Mouse (Mus musculus) forebrain, embryonic 15.5 days (tissue): ENCODE results near the gene Gm37240. TPM values are rescaled to one million over a fixed set of nuclear protein-coding genes. Genes with fewer than 3 reads are reported as not detected.

Source experiments
- ATAC-seq: fragments of 200-750 bp; cut with Nextera tagmentation; replicated peaks from 2 replicates; pipeline ENCODE4 v1.8.0; 2017; ENCODE audit warnings: mild to moderate bottlenecking, moderate TSS enrichment, moderate library complexity
- H3K27ac ChIP-seq: fragments of 300-500 bp; sonication (generic); replicated peaks from 2 replicates; pipeline ENCODE4 v1.5.1; 2015; ENCODE audit warnings: mild to moderate bottlenecking, inconsistent platforms
- H3K27me3 ChIP-seq: fragments of 300-500 bp; sonication (generic); 2 replicates; pipeline ENCODE4 v1.6.1; 2015; ENCODE audit warnings: inconsistent platforms
- H3K36me3 ChIP-seq: fragments of 300-500 bp; sonication (generic); 2 replicates; pipeline ENCODE4 v1.6.1; 2015; ENCODE audit warnings: mild to moderate bottlenecking, inconsistent platforms
- H3K4me1 ChIP-seq: fragments of 300-500 bp; sonication (generic); 2 replicates; pipeline ENCODE4 v1.6.1; 2015; ENCODE audit warnings: inconsistent platforms
- H3K4me2 ChIP-seq: fragments of 300-500 bp; sonication (generic); replicated peaks from 2 replicates; pipeline ENCODE4 v1.6.1; 2015; ENCODE audit warnings: mild to moderate bottlenecking, inconsistent platforms
- H3K4me3 ChIP-seq: fragments of 300-500 bp; sonication (generic); 2 replicates; pipeline ENCODE4 v1.5.1; 2015; ENCODE audit warnings: mild to moderate bottlenecking, inconsistent platforms
- H3K9ac ChIP-seq: fragments of 300-500 bp; sonication (generic); replicated peaks from 2 replicates; pipeline ENCODE4 v1.6.1; 2015; ENCODE audit warnings: mild to moderate bottlenecking, inconsistent platforms
- H3K9me3 ChIP-seq: fragments of 300-500 bp; sonication (generic); 2 replicates; pipeline ENCODE4 v1.6.1; 2016; ENCODE audit warnings: inconsistent platforms
- WGBS: fragments of 180-500 bp; shearing (Covaris S2); methylation state at CpG from one replicate; pipeline ENCODE4 v1.1.7; 2015; ENCODE audit warnings: mixed read lengths; 5-methylcytosine and 5-hydroxymethylcytosine counted together
- polyA plus RNA-seq: library from polyadenylated mRNA; unstranded; fragments of >200 nt; fragmentation: Nextera tagmentation; extraction: Ambion mirVana; gene quantifications from 2 replicates; pipeline ENCODE4 v1.2.1, GENCODE M21; 2015

Gene Gm37240
- polyA plus RNA-seq, 1 experiment from 2014 or later: 2.2 TPM

DNA sequence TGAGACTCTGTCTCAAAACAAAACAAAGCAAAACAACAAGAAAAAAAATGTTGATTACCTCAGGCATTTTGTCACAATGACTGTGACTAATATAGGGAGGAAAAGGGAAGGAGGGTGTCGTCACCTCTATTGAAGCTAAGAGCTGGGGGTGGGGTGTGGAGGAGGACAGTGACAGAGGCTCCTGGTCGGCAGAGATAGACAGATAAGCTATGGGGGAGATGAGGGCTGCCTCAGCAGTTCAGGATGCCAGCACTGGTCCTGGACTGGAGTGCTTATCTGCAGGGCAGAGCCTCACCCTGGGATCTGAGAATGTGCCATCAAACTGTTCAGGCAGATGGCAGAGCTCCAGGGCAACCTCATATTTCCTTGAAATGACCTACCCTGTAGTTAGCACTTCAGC lies 1115.3 kb downstream of the Gm37240 start:
- ATAC-seq: no peak
- Histone ChIP-seq H3K27ac (no peak overlapping the region), H3K9me3 (no peaks in the 10 kb centered on the region), H3K4me1 (no peaks in the 10 kb centered on the region), H3K27me3 (no peaks in the 10 kb centered on the region), H3K36me3 (no peaks in the 10 kb centered on the region), H3K9ac (no peak overlapping the region), H3K4me2 (no peak overlapping the region), H3K4me3 (no peak overlapping the region)
- 71% methylated on average over 2 of the region's 2 CpGs for WGBS

DNA sequence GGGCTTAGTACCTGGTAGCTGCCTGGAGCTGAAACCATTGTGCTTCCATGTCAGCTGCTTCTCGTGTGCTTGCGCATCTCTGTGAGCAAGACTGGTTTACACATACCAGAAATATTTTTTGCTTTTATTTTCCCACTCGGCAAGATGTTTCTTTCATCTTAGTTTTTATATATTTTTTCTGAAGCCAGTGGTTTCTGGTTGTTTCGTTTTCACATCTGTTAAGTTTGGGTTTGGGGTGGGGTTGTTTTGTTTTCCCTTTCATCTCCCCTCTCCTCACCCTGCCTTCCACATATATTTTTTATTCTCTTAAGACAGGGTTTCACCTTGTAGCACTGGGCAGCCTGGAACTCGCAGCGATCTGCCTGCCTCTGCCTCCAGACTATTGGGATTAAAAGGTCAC lies 1116.8 kb downstream of the Gm37240 start:
- 92% methylated on average over 6 of the region's 6 CpGs for WGBS
- no peaks in the 10 kb centered on the region for H3K36me3 ChIP-seq
- no peak for ATAC-seq
- H3K9me3 ChIP-seq: no peaks in the 10 kb centered on the region
- H3K27ac ChIP-seq: no peak overlapping the region
- H3K4me2 ChIP-seq: no peak overlapping the region
- no peaks in the 10 kb centered on the region for H3K27me3 ChIP-seq
- H3K4me3 ChIP-seq: no peak overlapping the region
- no peaks in the 10 kb centered on the region for H3K4me1 ChIP-seq
- no peak overlapping the region for H3K9ac ChIP-seq

DNA sequence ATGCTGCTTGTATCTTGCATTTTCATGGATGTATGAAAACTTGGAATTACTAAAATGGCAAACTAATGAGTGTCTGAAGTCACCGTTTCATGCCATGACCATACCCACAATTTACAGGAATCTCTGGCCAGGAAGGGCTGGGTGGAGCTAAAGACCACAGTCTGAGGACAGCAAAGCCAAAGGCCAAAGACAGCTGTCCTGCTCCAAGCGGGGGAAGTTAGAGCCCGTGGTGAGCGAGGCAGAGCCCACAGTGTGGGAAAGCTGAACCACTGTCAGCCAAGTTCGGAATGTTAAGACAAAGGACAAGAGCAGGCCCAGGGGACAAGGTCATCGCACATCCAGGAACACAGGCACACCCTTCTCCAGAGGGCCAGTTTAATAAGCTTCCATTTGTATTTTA lies 1117.9 kb downstream of the Gm37240 start:
- Histone ChIP-seq H3K36me3 (no peaks in the 10 kb centered on the region), H3K27me3 (no peaks in the 10 kb centered on the region), H3K4me3 (no peak overlapping the region), H3K27ac (no peak overlapping the region), H3K9ac (no peak overlapping the region), H3K4me2 (no peak overlapping the region), H3K9me3 (no peaks in the 10 kb centered on the region), H3K4me1 (no peaks in the 10 kb centered on the region)
- WGBS: 83% methylated on average over 6 of the region's 6 CpGs
- ATAC-seq: no peak

DNA sequence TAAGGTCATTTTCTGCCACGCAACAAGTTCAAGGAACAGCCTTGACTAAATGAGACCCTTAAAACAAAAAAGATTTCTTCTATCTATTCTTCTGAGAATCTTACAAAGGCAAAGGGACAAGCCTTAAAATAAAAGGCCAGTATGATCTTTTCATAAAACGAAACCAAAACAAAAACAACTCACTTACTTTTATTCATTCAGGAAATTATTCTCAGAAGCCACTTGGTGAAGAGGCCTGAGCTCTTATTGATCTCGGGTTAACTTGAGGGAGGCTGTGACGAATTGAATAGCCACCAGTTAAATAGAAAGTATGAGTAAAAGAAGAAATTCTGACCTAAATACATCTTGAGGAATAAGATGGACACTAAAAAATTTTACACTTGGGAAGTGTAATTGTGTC lies 1118.4 kb downstream of the Gm37240 start:
- 86% methylated on average over 4 of the region's 4 CpGs for WGBS
- H3K4me1 ChIP-seq: no peaks in the 10 kb centered on the region

DNA sequence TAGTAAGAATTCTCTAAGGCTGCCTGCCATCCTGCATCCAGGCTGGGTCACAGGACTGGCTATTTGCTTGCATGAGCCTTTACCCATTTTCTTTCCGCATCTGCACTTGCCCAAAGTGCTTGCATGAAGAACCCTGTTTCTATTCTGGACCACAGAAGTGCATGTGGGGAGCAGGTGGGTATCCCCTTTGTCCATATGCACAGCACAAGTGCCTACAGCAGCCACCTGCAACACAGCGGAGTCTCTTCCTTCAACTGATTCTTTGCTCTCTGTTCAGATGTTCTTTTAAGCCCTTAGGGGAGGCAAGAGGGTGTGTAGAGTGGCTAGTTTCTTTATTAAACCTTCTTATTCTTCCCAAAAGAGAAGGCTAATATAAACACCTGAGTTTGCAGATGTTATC lies 1133.5 kb downstream of the Gm37240 start:
- H3K27ac ChIP-seq: no peak overlapping the region
- WGBS: 90% methylated on average over 2 of the region's 2 CpGs
- no peak for ATAC-seq

More for the DNA sequence above, 1118.4 kb downstream of the Gm37240 start:
- H3K27ac ChIP-seq: no peak overlapping the region
- no peak for ATAC-seq
- H3K4me2 ChIP-seq: no peak overlapping the region
- no peaks in the 10 kb centered on the region for H3K9me3 ChIP-seq
- H3K36me3 ChIP-seq: no peaks in the 10 kb centered on the region
- H3K9ac ChIP-seq: no peak overlapping the region
- no peak overlapping the region for H3K4me3 ChIP-seq
- H3K27me3 ChIP-seq: no peaks in the 10 kb centered on the region

DNA sequence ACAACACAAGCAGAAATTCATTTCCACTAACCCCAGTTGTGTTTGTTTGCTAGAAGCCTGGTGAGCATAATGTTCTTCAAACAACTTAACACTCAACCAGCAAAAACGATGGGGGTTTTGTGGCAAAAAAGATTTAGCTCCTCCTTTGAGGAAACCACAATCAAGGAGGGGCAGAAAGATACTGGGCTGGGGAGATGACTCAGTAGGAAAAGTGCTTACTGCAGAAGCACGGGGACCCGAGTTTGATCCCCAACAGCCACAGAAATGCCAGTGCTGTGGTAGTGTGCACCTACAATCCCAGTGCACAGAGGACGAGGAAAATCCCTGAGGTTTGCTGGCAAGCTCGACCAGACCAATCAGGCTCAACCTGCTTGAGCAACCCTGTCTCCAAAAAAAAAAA lies 1138.1 kb downstream of the Gm37240 start:
- no peaks in the 10 kb centered on the region for H3K36me3 ChIP-seq
- H3K4me3 ChIP-seq: no peak overlapping the region
- H3K9ac ChIP-seq: no peak overlapping the region
- no peak overlapping the region for H3K27ac ChIP-seq
- peaks cover 22% of the 10 kb centered on the region for H3K4me1 ChIP-seq
- H3K27me3 ChIP-seq: no peaks in the 10 kb centered on the region
- 70% methylated on average over 5 of the region's 5 CpGs for WGBS
- H3K9me3 ChIP-seq: no peaks in the 10 kb centered on the region
- H3K4me2 ChIP-seq: no peak overlapping the region
- ATAC-seq: no peak

More for the DNA sequence above, 1133.5 kb downstream of the Gm37240 start:
- H3K36me3 ChIP-seq: no peaks in the 10 kb centered on the region
- H3K9me3 ChIP-seq: no peaks in the 10 kb centered on the region
- H3K4me1 ChIP-seq: no peaks in the 10 kb centered on the region
- H3K4me3 ChIP-seq: no peak overlapping the region
- H3K27me3 ChIP-seq: no peaks in the 10 kb centered on the region
- H3K9ac ChIP-seq: no peak overlapping the region
- no peak overlapping the region for H3K4me2 ChIP-seq

DNA sequence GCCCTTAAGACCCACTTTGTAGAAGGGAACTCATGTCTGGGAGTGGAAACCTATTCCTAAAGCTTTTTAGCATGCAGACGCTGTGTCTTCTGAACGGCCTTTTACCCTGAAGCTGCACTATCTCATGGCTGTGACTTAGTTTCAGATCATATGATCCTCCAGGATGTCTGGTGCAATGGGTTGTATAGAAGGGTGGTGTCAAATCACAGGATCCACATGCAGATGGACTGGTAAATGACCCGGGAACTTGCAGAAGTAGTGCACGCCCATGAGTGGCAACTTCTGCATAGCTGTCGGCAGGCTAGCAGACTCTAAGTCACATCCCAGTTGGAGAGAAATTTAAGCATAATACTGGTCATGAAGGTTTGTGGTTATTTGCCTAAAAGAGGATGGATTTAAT lies 1139.2 kb downstream of the Gm37240 start:
- peaks cover 22% of the 10 kb centered on the region for H3K4me1 ChIP-seq
- H3K4me2 ChIP-seq: no peak overlapping the region
- no peak overlapping the region for H3K4me3 ChIP-seq
- no peaks in the 10 kb centered on the region for H3K9me3 ChIP-seq
- no peak overlapping the region for H3K9ac ChIP-seq
- WGBS: 87% methylated on average over 5 of the region's 5 CpGs
- ATAC-seq: no peak
- H3K36me3 ChIP-seq: no peaks in the 10 kb centered on the region
- no peaks in the 10 kb centered on the region for H3K27me3 ChIP-seq
- no peak overlapping the region for H3K27ac ChIP-seq

DNA sequence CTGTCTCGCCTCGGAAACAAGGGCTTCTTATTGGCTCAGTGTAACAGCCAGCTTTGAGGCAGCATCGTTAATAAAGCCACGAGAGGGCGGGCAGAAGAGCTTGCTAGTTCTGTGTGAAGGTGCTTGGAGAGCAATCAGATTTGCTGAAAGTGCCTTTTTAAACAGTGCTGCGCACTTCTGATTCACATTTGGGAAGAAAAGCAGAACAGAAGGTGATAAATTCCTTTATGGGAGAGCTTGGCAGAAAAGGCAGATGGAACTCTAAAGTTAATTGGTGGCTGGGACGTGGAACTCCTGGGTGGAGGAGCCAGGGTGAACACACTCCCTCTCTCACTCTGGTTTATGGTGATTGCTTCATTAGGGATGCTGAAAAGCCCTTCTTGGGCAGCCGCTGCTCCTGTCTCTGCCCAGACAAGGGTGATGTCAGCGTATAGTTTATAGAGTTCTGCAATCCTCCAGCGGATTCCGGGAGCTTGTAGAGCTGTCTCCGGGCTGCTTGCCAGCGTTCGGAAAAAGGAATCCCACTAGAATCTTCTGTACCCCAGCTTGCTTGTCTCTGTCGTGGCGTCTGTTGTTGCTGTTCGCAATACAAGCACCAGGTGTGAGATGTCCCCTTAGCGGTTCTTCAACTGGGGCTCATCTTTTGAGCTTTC lies 1141.7 kb downstream of the Gm37240 start:
- 16% methylated on average over 18 of the region's 18 CpGs for WGBS
- Histone ChIP-seq H3K4me2 (peak overlapping the region; percentile 38), H3K9ac (0 out of 2 replicates have a peak overlapping the region, but pooled peaks have one; percentile 6), H3K4me3 (0 out of 2 replicates have a peak overlapping the region, but pooled peaks have one; percentile 7), H3K27ac (peak overlapping the region; percentile 38), H3K9me3 (no peaks in the 10 kb centered on the region), H3K36me3 (no peaks in the 10 kb centered on the region), H3K4me1 (peaks cover 22% of the 10 kb centered on the region), H3K27me3 (no peaks in the 10 kb centered on the region)
- ATAC-seq: peak; percentile 93

DNA sequence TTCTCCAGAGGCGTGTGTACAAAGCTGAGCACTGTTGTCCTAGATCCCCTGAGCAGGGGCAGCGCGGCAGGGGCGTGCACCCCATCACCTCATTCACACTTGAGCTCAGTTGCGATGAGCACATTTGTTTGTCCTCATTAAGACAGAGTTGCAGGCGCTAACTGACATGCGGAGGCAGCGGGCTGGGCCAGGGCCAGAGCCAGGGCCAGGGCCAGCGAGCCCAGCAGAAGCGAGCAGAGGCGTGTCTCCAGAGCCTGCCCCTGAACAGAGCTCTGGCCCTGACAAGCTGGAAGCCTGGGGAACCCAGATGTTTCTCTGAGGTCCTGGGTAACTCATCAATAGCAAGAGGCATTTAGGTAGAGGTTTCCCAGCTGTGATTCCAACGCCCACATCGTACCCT lies 1142.6 kb downstream of the Gm37240 start:
- H3K4me3 ChIP-seq: no peak overlapping the region
- no peaks in the 10 kb centered on the region for H3K27me3 ChIP-seq
- H3K27ac ChIP-seq: no peak overlapping the region
- H3K9ac ChIP-seq: no peak overlapping the region
- H3K4me2 ChIP-seq: no peak overlapping the region
- ATAC-seq: peak; percentile 36; the same call in 1 of the 2 replicates
- 50% methylated on average over 13 of the region's 13 CpGs for WGBS
- H3K4me1 ChIP-seq: peaks cover 22% of the 10 kb centered on the region
- H3K9me3 ChIP-seq: no peaks in the 10 kb centered on the region
- no peaks in the 10 kb centered on the region for H3K36me3 ChIP-seq

DNA sequence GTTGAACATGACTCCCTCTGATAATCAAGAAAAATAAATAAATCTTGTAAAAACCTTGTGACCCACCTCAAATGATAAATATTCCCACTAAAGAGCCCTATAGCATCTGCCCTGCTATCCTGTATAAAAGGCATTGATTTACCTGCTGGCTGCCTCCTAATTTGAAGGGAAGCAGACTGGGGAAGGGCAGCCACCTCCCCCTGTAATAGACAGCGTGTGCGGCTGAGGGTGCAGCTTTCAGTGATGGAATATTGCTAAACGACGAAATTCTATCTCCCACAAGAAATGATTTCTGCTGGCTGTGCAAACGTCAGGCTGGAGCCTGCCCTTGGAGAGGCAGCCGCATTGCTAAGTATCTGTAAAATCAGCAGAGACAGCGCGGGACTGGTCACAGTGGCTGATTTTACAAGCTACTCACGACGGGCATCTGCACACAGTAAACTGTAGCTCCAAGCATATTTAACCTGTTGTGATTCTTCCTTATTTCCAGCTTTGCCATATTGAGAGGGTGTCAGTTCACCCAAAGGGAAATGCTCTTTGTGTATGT lies 1147.2 kb downstream of the Gm37240 start:
- no peak overlapping the region for H3K9ac ChIP-seq
- ATAC-seq: no peak
- no peaks in the 10 kb centered on the region for H3K27me3 ChIP-seq
- no peak overlapping the region for H3K4me3 ChIP-seq
- H3K4me1 ChIP-seq: peaks cover 7% of the 10 kb centered on the region
- H3K27ac ChIP-seq: no peak overlapping the region
- no peaks in the 10 kb centered on the region for H3K9me3 ChIP-seq
- 65% methylated on average over 10 of the region's 10 CpGs for WGBS
- no peaks in the 10 kb centered on the region for H3K36me3 ChIP-seq
- no peak overlapping the region for H3K4me2 ChIP-seq

DNA sequence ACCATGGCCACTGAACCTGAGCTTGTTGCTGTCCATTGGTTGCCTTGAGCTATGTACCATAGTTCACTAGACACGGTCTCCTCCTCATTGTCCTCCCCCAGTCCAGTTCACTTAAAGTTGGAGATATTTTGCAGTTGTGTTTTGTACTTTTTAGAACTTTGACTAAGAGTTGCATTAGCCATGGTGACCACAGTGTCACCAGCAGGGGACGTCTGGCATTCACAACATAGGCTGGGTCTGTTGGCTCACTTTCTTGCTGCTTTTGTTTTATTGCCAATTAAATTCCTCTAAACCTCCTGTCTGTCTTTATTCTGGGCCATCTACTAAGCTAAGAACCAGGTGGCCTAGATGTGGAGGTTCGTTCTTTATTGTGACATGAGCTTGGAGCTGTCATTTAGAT lies 1150.2 kb downstream of the Gm37240 start:
- ATAC-seq: no peak
- Histone ChIP-seq H3K4me3 (no peak overlapping the region), H3K27ac (no peak overlapping the region), H3K9me3 (no peaks in the 10 kb centered on the region), H3K9ac (no peak overlapping the region), H3K4me2 (no peak overlapping the region), H3K36me3 (no peaks in the 10 kb centered on the region), H3K27me3 (no peaks in the 10 kb centered on the region), H3K4me1 (peaks cover 5% of the 10 kb centered on the region)
- WGBS: 51% methylated on average over 3 of the region's 3 CpGs

DNA sequence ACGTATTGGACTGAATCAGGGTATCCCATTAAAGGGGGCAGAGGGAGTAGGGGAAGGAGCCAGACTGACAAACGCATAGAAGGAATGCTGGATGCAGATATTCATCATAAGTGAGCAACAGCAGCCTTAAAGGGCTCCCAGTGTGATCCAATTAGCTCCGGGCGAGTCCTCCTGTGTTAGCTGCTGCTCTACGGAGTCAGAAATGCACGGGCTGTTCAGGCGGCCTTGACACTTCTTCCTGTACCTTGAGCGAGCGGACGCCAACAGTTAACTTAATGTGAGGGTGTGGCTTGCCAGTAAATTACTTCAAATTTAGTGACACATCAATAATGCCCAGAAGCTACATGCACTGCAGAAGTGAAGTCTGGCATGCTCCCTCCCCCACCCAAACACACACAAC lies 1151.6 kb downstream of the Gm37240 start:
- WGBS: 54% methylated on average over 10 of the region's 10 CpGs
- no peak overlapping the region for H3K4me2 ChIP-seq
- no peak overlapping the region for H3K27ac ChIP-seq
- no peak overlapping the region for H3K4me3 ChIP-seq
- H3K9me3 ChIP-seq: no peaks in the 10 kb centered on the region
- no peak overlapping the region for H3K9ac ChIP-seq
- H3K36me3 ChIP-seq: no peaks in the 10 kb centered on the region
- no peak for ATAC-seq
- no peaks in the 10 kb centered on the region for H3K27me3 ChIP-seq
- H3K4me1 ChIP-seq: peaks cover 19% of the 10 kb centered on the region

DNA sequence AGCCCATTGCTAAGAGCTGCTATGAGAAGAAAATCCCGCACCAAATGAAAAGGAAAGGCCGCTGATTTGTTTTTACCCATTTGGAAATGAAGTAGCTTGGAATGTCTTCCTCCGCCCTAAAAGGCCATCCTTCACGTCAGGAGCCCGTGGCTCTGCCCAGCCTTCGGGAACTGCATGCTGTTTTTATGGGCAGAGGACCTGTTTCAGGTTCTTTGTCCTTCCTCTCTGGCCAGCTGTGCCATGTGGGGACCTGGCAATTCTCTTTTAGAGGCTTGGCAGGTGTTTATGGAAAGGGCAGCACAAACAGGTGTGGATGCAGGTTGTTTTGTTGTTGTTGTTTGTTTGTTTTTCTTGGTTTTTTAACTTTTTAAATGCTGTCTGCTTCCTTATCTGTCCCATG lies 1154.8 kb downstream of the Gm37240 start:
- Histone ChIP-seq H3K27me3 (no peaks in the 10 kb centered on the region), H3K4me3 (peak overlapping the region; percentile 31; the same call in 1 of the 2 replicates), H3K9ac (no peak overlapping the region), H3K4me2 (peak overlapping the region; percentile 64), H3K9me3 (no peaks in the 10 kb centered on the region), H3K4me1 (peaks cover 23% of the 10 kb centered on the region), H3K36me3 (no peaks in the 10 kb centered on the region), H3K27ac (peak overlapping the region; percentile 77)
- 0 out of 2 replicates have a peak, but pooled peaks have one; percentile 3 for ATAC-seq
- WGBS: 7% methylated on average over 6 of the region's 6 CpGs
